Mouse (Mus musculus) embryonic facial prominence, embryonic 11.5 days (tissue): ENCODE data around the gene Lrrc3c. TPM values are rescaled to one million over a fixed set of nuclear protein-coding genes. Genes with fewer than 3 reads are reported as not detected.
A peak's percentile ranks its signal among the peaks of the same experiment; 100 is the strongest.
"Not testable (repeated sequence)": the region's sequence is repeated elsewhere in the genome, so short reads cannot be mapped to it uniquely, and the experiment has no call there.

Experiments
- ATAC-seq: fragments of 200-750 bp; cut with Nextera tagmentation; replicated peaks from 2 replicates; pipeline ENCODE4 v1.8.0; 2017; ENCODE audit warnings: low read depth; ENCODE audit not compliant: insufficient number of reproducible peaks, low FRiP score, low TSS enrichment
- DNase-seq: peaks from one replicate; pipeline ENCODE4 v3.0.0-alpha.2; 2015; ENCODE audit warnings: low spot score
- H3K27ac ChIP-seq: fragments of 300-500 bp; sonication (generic); replicated peaks from 2 replicates; pipeline ENCODE4 v1.5.1; 2014; ENCODE audit warnings: mild to moderate bottlenecking, low read depth, low read length, control low read depth
- H3K27me3 ChIP-seq: fragments of 300-500 bp; sonication (generic); 2 replicates; pipeline ENCODE4 v1.6.1; 2014; ENCODE audit warnings: mild to moderate bottlenecking, low read length, moderate library complexity, mixed read lengths; ENCODE audit not compliant: control insufficient read depth, insufficient read depth
- H3K36me3 ChIP-seq: fragments of 300-500 bp; sonication (generic); replicated peaks from 2 replicates; pipeline ENCODE4 v1.6.1; 2014; ENCODE audit warnings: low read depth, mild to moderate bottlenecking, low read length, moderate library complexity, mixed read lengths; ENCODE audit not compliant: control insufficient read depth, insufficient read depth
- H3K4me1 ChIP-seq: fragments of 300-500 bp; sonication (generic); 2 replicates; pipeline ENCODE4 v1.6.1; 2014; ENCODE audit warnings: low read length, mixed read lengths; ENCODE audit not compliant: control insufficient read depth, insufficient read depth
- H3K4me2 ChIP-seq: fragments of 300-500 bp; sonication (generic); 2 replicates; pipeline ENCODE4 v1.6.1; 2014; ENCODE audit warnings: low read depth, mild to moderate bottlenecking, control low read depth, low read length, moderate library complexity
- H3K4me3 ChIP-seq: fragments of 300-500 bp; sonication (generic); 2 replicates; pipeline ENCODE4 v1.5.1; 2014; ENCODE audit warnings: low read depth, low read length, control low read depth
- H3K9ac ChIP-seq: fragments of 300-500 bp; sonication (generic); replicated peaks from 2 replicates; pipeline ENCODE4 v1.6.1; 2014; ENCODE audit warnings: mild to moderate bottlenecking, control low read depth, low read length
- H3K9me3 ChIP-seq: fragments of 300-500 bp; sonication (generic); replicated peaks from 2 replicates; pipeline ENCODE4 v1.6.1; 2016; ENCODE audit warnings: mild to moderate bottlenecking, low read length, inconsistent platforms, mixed read lengths; ENCODE audit not compliant: control insufficient read depth
- WGBS: fragments of 180-500 bp; shearing (Covaris S2); extraction: QIAGEN DNeasy Blood & Tissue Kit; methylation state at CpG from one replicate; pipeline ENCODE4 v1.1.7; 2014; 5-methylcytosine and 5-hydroxymethylcytosine counted together
- polyA plus RNA-seq: library from polyadenylated mRNA; unstranded; fragments of >200 nt; fragmentation: Nextera tagmentation; extraction: Ambion mirVana; gene quantifications from 2 replicates; pipeline ENCODE4 v1.2.1, GENCODE M21; 2014

Lrrc3c gene
- polyA plus RNA-seq, 1 experiment from 2014 or later, result not detected

GRCm38 (mm10) chr11:98623981-98624380 lies 25.9 kb downstream of the Lrrc3c start:
- not testable (repeated sequence) for H3K27me3 ChIP-seq, H3K4me2 ChIP-seq, H3K4me3 ChIP-seq, DNase-seq, H3K9ac ChIP-seq, H3K9me3 ChIP-seq, H3K4me1 ChIP-seq, H3K36me3 ChIP-seq, H3K27ac ChIP-seq, ATAC-seq
- 72% methylated on average over 6 of the region's 6 CpGs for WGBS

- not testable (repeated sequence) for H3K4me1 ChIP-seq, DNase-seq, H3K27ac ChIP-seq, H3K4me3 ChIP-seq, ATAC-seq, H3K9ac ChIP-seq, H3K27me3 ChIP-seq, H3K9me3 ChIP-seq, H3K4me2 ChIP-seq, H3K36me3 ChIP-seq
- whole genome bisulfite sequencing, result 89% methylated on average over 2 of the region's 2 CpGs
These were observed 26.3 kb downstream of the Lrrc3c start for GRCm38 (mm10) chr11:98624381-98624780.

- no peak within 1 kb of the TSS for H3K4me2 ChIP-seq
- no peak within 1 kb of the TSS for H3K27ac ChIP-seq
- no peak within 1 kb of the TSS for H3K4me3 ChIP-seq
- DNase-seq (no peak), ATAC-seq (no peak)
- no peaks in the 10 kb centered on the region for H3K36me3 ChIP-seq
- no peaks in the 10 kb centered on the region for H3K27me3 ChIP-seq
- no peaks in the 10 kb centered on the region for H3K4me1 ChIP-seq
- no peaks in the 10 kb centered on the region for H3K9me3 ChIP-seq
- no peak within 1 kb of the TSS for H3K9ac ChIP-seq
- 89% methylated on average over 10 of the region's 10 CpGs for WGBS
These were observed 27.7 kb downstream of the Lrrc3c start, which contains the start of the genes Gm12355 and Gsdma3 for GRCm38 (mm10) chr11:98625611-98626410. TSS of gene Gm12355 (minus strand) at chr11:98625661. TSS of gene Gsdma3 (plus strand) at chr11:98626360.

- no peaks in the 10 kb centered on the region for H3K9me3 ChIP-seq
- H3K27ac ChIP-seq, result no peak overlapping the region
- H3K4me2 ChIP-seq, result no peak overlapping the region
- H3K27me3 ChIP-seq, result no peaks in the 10 kb centered on the region
- no peak overlapping the region for H3K4me3 ChIP-seq
- no peaks in the 10 kb centered on the region for H3K36me3 ChIP-seq
- 92% methylated on average over 3 of the region's 3 CpGs for WGBS
- H3K4me1 ChIP-seq, result no peaks in the 10 kb centered on the region
- no peak overlapping the region for H3K9ac ChIP-seq
- ATAC-seq (no peak), DNase-seq (no peak)
These were observed 30.6 kb downstream of the Lrrc3c start for GRCm38 (mm10) chr11:98628706-98629105.

- Histone ChIP-seq H3K4me3 (no peak overlapping the region), H3K27ac (no peak overlapping the region), H3K9ac (no peak overlapping the region), H3K36me3 (no peaks in the 10 kb centered on the region), H3K4me1 (no peaks in the 10 kb centered on the region), H3K9me3 (no peaks in the 10 kb centered on the region), H3K27me3 (no peaks in the 10 kb centered on the region), H3K4me2 (no peak overlapping the region)
- ATAC-seq, result no peak
- WGBS, result 85% methylated on average over 5 of the region's 5 CpGs
- DNase-seq, result no peak
These were observed 32.6 kb downstream of the Lrrc3c start for GRCm38 (mm10) chr11:98630646-98631045.

- not testable (repeated sequence) for H3K9me3 ChIP-seq, ATAC-seq, H3K4me3 ChIP-seq, H3K9ac ChIP-seq, H3K27me3 ChIP-seq, H3K4me1 ChIP-seq, H3K36me3 ChIP-seq, H3K4me2 ChIP-seq, H3K27ac ChIP-seq
- WGBS, result 36% methylated on average over 10 of the region's 10 CpGs
- peak; percentile 23 for DNase-seq
These were observed 37.4 kb downstream of the Lrrc3c start for GRCm38 (mm10) chr11:98635312-98635970.

- no peak overlapping the region for H3K9ac ChIP-seq
- ATAC-seq, result no peak
- WGBS, result 65% methylated on average over 1 of the region's 1 CpGs
- H3K27ac ChIP-seq, result no peak overlapping the region
- H3K36me3 ChIP-seq, result no peaks in the 10 kb centered on the region
- no peak overlapping the region for H3K4me3 ChIP-seq
- H3K4me1 ChIP-seq, result no peaks in the 10 kb centered on the region
- no peak overlapping the region for H3K4me2 ChIP-seq
- no peak for DNase-seq
- no peaks in the 10 kb centered on the region for H3K9me3 ChIP-seq
- H3K27me3 ChIP-seq, result no peaks in the 10 kb centered on the region
These were observed 39.4 kb downstream of the Lrrc3c start for GRCm38 (mm10) chr11:98637501-98637900.

GRCm38 (mm10) chr11:98640091-98640490 lies 42.0 kb downstream of the Lrrc3c start:
- Histone ChIP-seq H3K4me2 (no peak overlapping the region), H3K27me3 (no peaks in the 10 kb centered on the region), H3K9me3 (no peaks in the 10 kb centered on the region), H3K9ac (no peak overlapping the region), H3K4me1 (no peaks in the 10 kb centered on the region), H3K4me3 (no peak overlapping the region), H3K27ac (no peak overlapping the region), H3K36me3 (no peaks in the 10 kb centered on the region)
- 64% methylated on average over 5 of the region's 5 CpGs for WGBS
- DNase-seq (no peak), ATAC-seq (no peak)
